Mouse (Mus musculus) spleen, adult 2 months (tissue): Measurements from ENCODE around the gene B4galt4.

Experiments
- CTCF ChIP-seq: fragments of 200-500 bp; IDR thresholded peaks from 2 replicates; pipeline ENCODE4 v1.5.1; 2011; ENCODE audit warnings: mild to moderate bottlenecking, inconsistent platforms; ENCODE audit not compliant: insufficient read depth, insufficient read length, insufficient replicate concordance; ENCODE audit errors: extremely low read depth
- POLR2A ChIP-seq: fragments of 200-500 bp; IDR thresholded peaks from 2 replicates; pipeline ENCODE4 v1.6.1; 2011; ENCODE audit warnings: low read depth, low read length, inconsistent platforms

DNA sequence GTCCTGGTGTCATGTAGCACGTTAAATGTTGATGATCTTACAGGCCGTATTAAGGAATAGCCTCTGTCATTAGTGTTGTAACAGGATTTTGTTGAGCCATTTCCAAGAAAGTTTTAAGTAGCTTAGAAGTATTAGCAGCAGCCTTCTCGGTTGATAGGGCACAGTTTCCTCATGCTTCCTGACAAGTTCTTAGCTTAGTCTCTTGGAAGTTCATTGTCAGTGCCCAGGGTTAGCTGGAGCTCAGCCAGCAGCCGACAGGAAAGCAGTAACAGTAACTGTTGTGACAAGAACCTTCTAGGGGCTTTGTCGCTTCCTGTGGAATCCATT lies 14.1 kb downstream of the B4galt4 start:
- TF ChIP-seq POLR2A (no peak), CTCF (no peak)
